Mouse (Mus musculus): Measurements from ENCODE around the gene Myh13. TPM values are rescaled to one million over a fixed set of nuclear protein-coding genes. Genes with fewer than 3 reads are reported as not detected.

Myh13 gene
- polyA plus RNA-seq, 1 experiment from 2014 or later: 0.10 TPM

- Histone ChIP-seq H3K9ac (no peak overlapping the region), H3K4me3 (no peak overlapping the region), H3K4me1 (no peaks in the 10 kb centered on the region), H3K4me2 (no peak overlapping the region), H3K27ac (no peak overlapping the region), H3K36me3 (replicated peaks) (no peaks in the 10 kb centered on the region), H3K27me3 (replicated peaks) (no peaks in the 10 kb centered on the region), H3K9me3 (no peaks in the 10 kb centered on the region)
- WGBS: 81% methylated on average over 6 of the region's 6 CpGs
- ATAC-seq (replicated peaks): no peak
These were observed 93.0 kb downstream of the Myh13 start for GRCm38 (mm10) chr11:67414346-67414940.

Other genes starting within 250 kb of the Myh13 start
- 0.15 and 0.22 TPM in 2 replicates for gene Myh3, start 243.4 kb upstream of the Myh13 start, polyA plus RNA-seq (2015; fragmentation: Nextera tagmentation; extraction: Ambion mirVana)
- gene Myh2, start 150.6 kb upstream of the Myh13 start, polyA plus RNA-seq (2015; fragmentation: Nextera tagmentation; extraction: Ambion mirVana): 0.08 and 0.25 TPM in 2 replicates
- gene Myh1, start 121.6 kb upstream of the Myh13 start, polyA plus RNA-seq (2015; fragmentation: Nextera tagmentation; extraction: Ambion mirVana): 0.05 and 0.10 TPM in 2 replicates
- 0.14 and 0.17 TPM in 2 replicates for gene Myh4, start 83.6 kb upstream of the Myh13 start, polyA plus RNA-seq (2015; fragmentation: Nextera tagmentation; extraction: Ambion mirVana)
- gene Myh8, start 44.5 kb upstream of the Myh13 start, polyA plus RNA-seq (2015; fragmentation: Nextera tagmentation; extraction: Ambion mirVana): 0.89 and 1.8 TPM in 2 replicates
- gene Gas7, start 133.8 kb downstream of the Myh13 start, polyA plus RNA-seq (2015; fragmentation: Nextera tagmentation; extraction: Ambion mirVana): 36.1 and 37.6 TPM in 2 replicates